Mouse (Mus musculus): ENCODE measurements around the gene 1700001K19Rik.

DNA sequence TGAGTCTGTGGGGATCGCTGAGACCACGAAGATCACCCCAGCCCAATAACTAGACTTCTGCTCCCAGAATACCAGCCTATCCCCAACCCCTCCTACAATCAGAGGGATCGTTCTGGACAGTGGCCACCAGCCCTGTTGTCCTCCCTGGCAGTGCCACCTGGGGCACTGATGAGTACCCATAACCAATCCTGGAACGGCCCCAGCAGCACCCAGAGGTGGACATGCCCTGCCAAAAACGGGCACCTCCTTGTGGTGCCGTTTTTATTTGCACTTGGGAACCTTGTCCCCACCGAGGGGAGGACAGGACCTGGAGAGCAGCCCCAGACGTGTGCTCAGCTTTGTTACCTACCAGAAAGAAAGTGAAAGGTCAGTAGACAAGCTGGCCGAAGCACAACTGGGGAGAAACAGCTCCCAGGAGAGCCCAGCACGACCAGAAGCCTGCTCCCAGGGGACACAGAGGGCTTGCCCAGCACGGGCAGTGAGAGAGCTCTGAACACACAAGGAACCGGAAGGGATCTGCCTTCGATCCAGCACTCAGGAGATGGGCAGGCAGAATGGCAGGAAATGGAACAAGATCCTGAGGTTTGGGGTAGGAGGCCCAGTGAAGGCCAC is 14.8 kb downstream of the 1700001K19Rik start:
- TF ChIP-seq CTCF (IDR thresholded peaks at IDR 0.05): peak; percentile 31
- no peak for TF ChIP-seq EP300 (IDR thresholded peaks at IDR 0.05)

Measured in lung, postnatal 0 days (tissue).